In the genomic region with DNA sequence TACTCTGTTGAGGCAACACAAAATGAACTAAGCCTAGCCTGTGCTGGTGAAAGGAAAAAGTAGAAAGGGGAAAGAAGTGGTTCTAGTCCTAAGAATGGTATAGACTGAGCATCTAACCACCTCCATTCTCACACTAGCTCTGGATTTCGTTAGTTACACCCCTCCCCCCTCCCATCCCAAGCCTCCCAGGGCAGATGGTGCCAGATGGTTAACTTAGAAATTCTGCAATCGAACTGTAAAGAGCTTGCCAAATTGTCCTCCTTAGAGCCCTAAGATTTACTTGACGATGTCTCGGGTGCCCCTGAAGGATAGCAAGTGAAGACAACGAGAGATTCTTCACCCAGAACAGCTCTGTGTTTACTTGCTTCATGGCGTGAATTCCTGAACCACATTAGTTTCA, we compare ENCODE assay signal across 28 mouse cellular contexts.
DNase-seq lines count a peak whose midpoint lies in the region; ATAC-seq and TF ChIP-seq lines count a peak whose summit lies in the region.
"Had no signal": no experiment of that assay in that cellular context is flagged by ENCODE, and none has a peak within 500 bp of the region (broad histone marks: within the 10 kb centered on the region; RNA-seq: fewer than 3 reads in every experiment).

No protein-coding gene starts in this region.

- no peaks in the 10 kb centered on the region for H3K36me3 ChIP-seq in forebrain, embryonic 13.5 days (ENCODE audit: poor library complexity, severe bottlenecking)
- H3K36me3 ChIP-seq in forebrain, embryonic 12.5 days (replicated peaks) = no peaks in the 10 kb centered on the region
- no peaks in the 10 kb centered on the region for H3K36me3 ChIP-seq in hindbrain, postnatal 0 days (ENCODE audit: insufficient read depth, low read length)
- H3K36me3 ChIP-seq in hindbrain, embryonic 14.5 days (replicated peaks; ENCODE audit: control insufficient read depth, insufficient read depth) = no peaks in the 10 kb centered on the region
- H3K36me3 ChIP-seq in intestine, embryonic 15.5 days = no peaks in the 10 kb centered on the region
- H3K36me3 ChIP-seq: embryonic facial prominence, embryonic 13.5 days; heart, embryonic 12.5 days; liver, embryonic 13.5 days; midbrain, embryonic 13.5 days had no signal

- no peak for TF ChIP-seq CTCF in hindbrain, postnatal 0 days (IDR thresholded peaks at IDR 0.05; ENCODE audit: low read depth)

- no peak overlapping the region for H3K9ac ChIP-seq in forebrain, embryonic 13.5 days
- H3K9ac ChIP-seq in forebrain, embryonic 12.5 days = no peak overlapping the region
- H3K9ac ChIP-seq in hindbrain, postnatal 0 days (replicated peaks; ENCODE audit: low read length) = no peak overlapping the region
- no peak overlapping the region for H3K9ac ChIP-seq in hindbrain, embryonic 14.5 days
- no peak overlapping the region for H3K9ac ChIP-seq in intestine, embryonic 15.5 days
- H3K9ac ChIP-seq: embryonic facial prominence, embryonic 13.5 days; heart, embryonic 12.5 days; liver, embryonic 13.5 days; midbrain, embryonic 13.5 days had no signal

- no peaks in the 10 kb centered on the region for H3K27me3 ChIP-seq in forebrain, embryonic 13.5 days
- no peaks in the 10 kb centered on the region for H3K27me3 ChIP-seq in forebrain, embryonic 12.5 days
- no peaks in the 10 kb centered on the region for H3K27me3 ChIP-seq in hindbrain, postnatal 0 days (ENCODE audit: insufficient read depth, low read length)
- H3K27me3 ChIP-seq in hindbrain, embryonic 14.5 days (ENCODE audit: control insufficient read depth, insufficient read depth, low read length) = no peaks in the 10 kb centered on the region
- H3K27me3 ChIP-seq in intestine, embryonic 15.5 days (replicated peaks) = no peaks in the 10 kb centered on the region
- H3K27me3 ChIP-seq: embryonic facial prominence, embryonic 13.5 days; heart, embryonic 12.5 days; liver, embryonic 13.5 days; megakaryocyte, embryonic 14.5 days; midbrain, embryonic 13.5 days; Patski had no signal

- no peak overlapping the region for H3K4me3 ChIP-seq in forebrain, embryonic 13.5 days
- H3K4me3 ChIP-seq in forebrain, embryonic 12.5 days (replicated peaks) = no peak overlapping the region
- H3K4me3 ChIP-seq in hindbrain, postnatal 0 days (ENCODE audit: low read length) = no peak overlapping the region
- H3K4me3 ChIP-seq in hindbrain, embryonic 14.5 days (replicated peaks; ENCODE audit: low read length) = no peak overlapping the region
- no peak overlapping the region for H3K4me3 ChIP-seq in intestine, embryonic 15.5 days (replicated peaks)
- H3K4me3 ChIP-seq: embryonic facial prominence, embryonic 13.5 days; heart, adult 2 months; heart, embryonic 12.5 days; liver, embryonic 13.5 days; megakaryocyte, embryonic 14.5 days; midbrain, embryonic 13.5 days had no signal

- 70% methylated on average over 6 of the region's 6 CpGs for WGBS in forebrain, embryonic 13.5 days
- 62% methylated on average over 6 of the region's 6 CpGs for WGBS in forebrain, embryonic 12.5 days
- WGBS in hindbrain, postnatal 0 days = 42% methylated on average over 6 of the region's 6 CpGs
- 51% methylated on average over 6 of the region's 6 CpGs for WGBS in hindbrain, embryonic 14.5 days
- WGBS in intestine, embryonic 15.5 days = 40% methylated on average over 6 of the region's 6 CpGs

- H3K27ac ChIP-seq in forebrain, embryonic 13.5 days = no peak overlapping the region
- no peak overlapping the region for H3K27ac ChIP-seq in forebrain, embryonic 12.5 days
- no peak overlapping the region for H3K27ac ChIP-seq in hindbrain, postnatal 0 days
- H3K27ac ChIP-seq in hindbrain, embryonic 14.5 days = no peak overlapping the region
- no peak overlapping the region for H3K27ac ChIP-seq in intestine, embryonic 15.5 days
- H3K27ac ChIP-seq: embryonic facial prominence, embryonic 13.5 days; heart, adult 2 months; liver, embryonic 13.5 days; midbrain, embryonic 13.5 days; stomach, postnatal 0 days had no signal

- peaks cover 20% of the 10 kb centered on the region for H3K4me1 ChIP-seq in forebrain, embryonic 13.5 days
- peaks cover 11% of the 10 kb centered on the region for H3K4me1 ChIP-seq in forebrain, embryonic 12.5 days
- no peaks in the 10 kb centered on the region for H3K4me1 ChIP-seq in hindbrain, postnatal 0 days (ENCODE audit: insufficient read depth, low read length)
- H3K4me1 ChIP-seq in hindbrain, embryonic 14.5 days (replicated peaks; ENCODE audit: control insufficient read depth, insufficient read depth, low read length) = peaks cover 21% of the 10 kb centered on the region
- no peaks in the 10 kb centered on the region for H3K4me1 ChIP-seq in intestine, embryonic 15.5 days (replicated peaks)
- H3K4me1 ChIP-seq: liver, embryonic 13.5 days; megakaryocyte, embryonic 14.5 days had no signal

- H3K9me3 ChIP-seq in forebrain, embryonic 13.5 days (replicated peaks) = no peaks in the 10 kb centered on the region
- no peaks in the 10 kb centered on the region for H3K9me3 ChIP-seq in forebrain, embryonic 12.5 days
- H3K9me3 ChIP-seq in hindbrain, postnatal 0 days (ENCODE audit: low read length) = no peaks in the 10 kb centered on the region
- no peaks in the 10 kb centered on the region for H3K9me3 ChIP-seq in hindbrain, embryonic 14.5 days (ENCODE audit: control insufficient read depth, low read length)
- no peaks in the 10 kb centered on the region for H3K9me3 ChIP-seq in intestine, embryonic 15.5 days
- H3K9me3 ChIP-seq: embryonic facial prominence, embryonic 13.5 days; heart, embryonic 12.5 days; liver, embryonic 13.5 days; megakaryocyte, embryonic 14.5 days; midbrain, embryonic 13.5 days had no signal

- peak; percentile 49 for DNase-seq in hindbrain, postnatal 0 days (ENCODE audit: low spot score)
- no peak for DNase-seq in hindbrain, embryonic 14.5 days (ENCODE audit: low spot score)
- peak; percentile 3 for DNase-seq in right cerebral cortex, adult 18-20 months
- no peak for DNase-seq in right cerebral cortex, postnatal 10 days (ENCODE audit: low spot score in 2 of 2)
- DNase-seq in telencephalon, adult 2 months (ENCODE audit: low read depth, low spot score) = peak; percentile 31
- DNase-seq: adrenal gland, postnatal 25 days; cerebellum, adult 9-10 months; embryo, embryonic 11 days; heart, adult 2 months; kidney, adult 9 months; kidney, postnatal 10 days; liver, embryonic 13.5 days; lung, adult 18-20 months; lung, postnatal 4 days; right cerebral cortex, postnatal 4 days; thymus, adult 2 months; thymus, postnatal 36 days had no signal

- ATAC-seq in forebrain, embryonic 13.5 days = peak; percentile 58
- no peak for ATAC-seq in forebrain, embryonic 12.5 days (ENCODE audit: low FRiP score)
- no peak for ATAC-seq in hindbrain, postnatal 0 days
- no peak for ATAC-seq in hindbrain, embryonic 14.5 days (ENCODE audit: low FRiP score)
- no peak for ATAC-seq in intestine, embryonic 15.5 days
- ATAC-seq: intestine, postnatal 0 days; lung, postnatal 0 days; midbrain, embryonic 13.5 days; Patski had no signal

- no peak overlapping the region for H3K4me2 ChIP-seq in forebrain, embryonic 13.5 days
- H3K4me2 ChIP-seq in forebrain, embryonic 12.5 days = no peak overlapping the region
- H3K4me2 ChIP-seq in hindbrain, postnatal 0 days (ENCODE audit: low read depth, low read length) = no peak overlapping the region
- no peak overlapping the region for H3K4me2 ChIP-seq in hindbrain, embryonic 14.5 days (replicated peaks)
- H3K4me2 ChIP-seq in intestine, embryonic 15.5 days (replicated peaks) = no peak overlapping the region
- H3K4me2 ChIP-seq: embryonic facial prominence, embryonic 13.5 days; heart, embryonic 12.5 days; liver, embryonic 13.5 days; midbrain, embryonic 13.5 days had no signal

Comparison
In these comparisons a context has a peak if more than half of its experiments do, and no peak if none do; other contexts are left out.
1. DNase-seq: peak in hindbrain, postnatal 0 days (single experiment), right cerebral cortex, adult 18-20 months (single experiment) and telencephalon, adult 2 months (single experiment); none in hindbrain, embryonic 14.5 days (single experiment) and right cerebral cortex, postnatal 10 days (0 of 2).